Mouse (Mus musculus): Measurements from ENCODE around the gene Gm5538.

Gene Gm5538

GRCm38 (mm10) chr3:59729490-59729889 lies at the start of gene Gm5538:
Gene Gm5538, plus strand, starts transcription at chr3:59729790.
- DNase-seq (ENCODE audit: low spot score) = no peak

- no peak for DNase-seq (ENCODE audit: low spot score)
Measured at GRCm38 (mm10) chr3:59697391-59697790, 32.2 kb upstream of the Gm5538 start.

DNA sequence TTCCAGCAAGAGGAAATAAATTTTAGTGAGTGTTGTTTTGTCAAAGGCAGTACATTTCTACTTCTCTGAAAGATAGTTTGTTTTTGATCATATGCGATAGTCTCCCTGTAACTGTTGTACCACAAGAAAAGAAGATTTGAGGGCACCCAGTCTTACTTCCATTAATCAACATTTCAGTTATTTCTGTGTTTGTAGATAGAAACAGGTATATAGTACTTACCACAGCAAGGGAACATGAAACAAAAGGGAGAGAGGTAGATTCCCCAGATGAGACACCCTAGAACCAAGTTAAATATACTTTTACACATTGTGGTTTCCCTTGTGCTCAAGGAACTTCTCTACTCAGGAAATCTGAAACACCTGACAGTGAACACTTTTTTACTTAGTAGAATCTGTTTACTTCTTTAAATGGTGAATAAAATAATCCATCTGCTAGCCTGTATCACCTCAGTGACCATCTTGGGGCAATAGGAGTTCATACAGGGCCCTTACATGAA lies 26.9 kb upstream of the Gm5538 start:
- no peak for DNase-seq (ENCODE audit: low spot score)

- DNase-seq (ENCODE audit: low spot score) = no peak
Measured at GRCm38 (mm10) chr3:59739866-59740265, 10.3 kb downstream of the Gm5538 start.

DNA sequence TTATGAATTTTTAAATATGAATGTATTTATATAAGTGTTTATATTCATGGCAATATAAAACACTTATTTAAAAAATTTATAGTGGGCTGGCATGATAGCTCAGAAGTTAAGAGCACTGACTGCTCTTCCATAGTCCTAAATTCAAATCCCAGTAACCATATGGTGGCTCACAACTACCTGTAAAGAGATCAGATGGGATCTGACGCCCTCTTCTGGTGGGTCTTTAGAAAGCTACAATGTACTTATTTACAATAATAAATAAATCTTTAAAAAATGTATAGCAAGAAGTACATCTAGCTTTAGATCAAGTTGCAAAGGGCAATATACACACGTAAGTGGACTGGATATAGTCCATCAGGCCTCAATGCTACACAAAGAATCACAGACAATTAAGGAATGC lies 14.6 kb downstream of the Gm5538 start:
- peak; percentile 17 for DNase-seq (ENCODE audit: low spot score)
